Mouse (Mus musculus): ENCODE data around the gene Gm11541. TPM values are rescaled to one million over a fixed set of nuclear protein-coding genes. Genes with fewer than 3 reads are reported as not detected.

The Gm11541 gene
- total and polyA plus RNA-seq, 3 experiments = 0.17 TPM; not detected in 2

- no peak within 1 kb of the TSS for H3K9ac ChIP-seq (ENCODE audit: insufficient read depth, low read depth)
- H3K9me3 ChIP-seq (replicated peaks; ENCODE audit: low read length) = peaks cover 10% of the 10 kb centered on the region
- no peak within 1 kb of the TSS for H3K4me2 ChIP-seq (ENCODE audit: insufficient read depth, low read depth, poor library complexity, severe bottlenecking)
- peaks cover 85% of the 10 kb centered on the region for H3K27me3 ChIP-seq (replicated peaks)
- no peak within 1 kb of the TSS for H3K4me3 ChIP-seq (replicated peaks in 1 of 3; ENCODE audit: low read depth in 2 of 3, low read length in 2 of 3, poor library complexity in 1 of 3)
- H3K27ac ChIP-seq (ENCODE audit: insufficient read depth, low read depth) = no peak within 1 kb of the TSS
- no peak for DNase-seq (ENCODE audit: extremely low read depth)
- no peak for TF ChIP-seq TBP (conservative IDR thresholded peaks at IDR 0.05; ENCODE audit: low read depth, low read length)
- in situ Hi-C loops (cut with MboI; ENCODE audit: low pct_ligation_motif_present, low pct_unique_long_range_greater_than_20kb, low sequenced_read_pairs) = no loop called here
- no peaks in the 10 kb centered on the region for H3K36me3 ChIP-seq (replicated peaks in 1 of 2; ENCODE audit: control insufficient read depth in 1 of 2, insufficient read depth in 1 of 2, low read length in 1 of 2)
- H3K4me1 ChIP-seq (ENCODE audit: control insufficient read depth in 1 of 2, insufficient read depth in 2 of 2) = no peaks in the 10 kb centered on the region
- dilution Hi-C loops (cut with MboI; ENCODE audit: extremely low pct_ligation_motif_present, extremely low pct_unique_long_range_greater_than_20kb, low sequenced_read_pairs) = no loop called here
- H3K79me2 ChIP-seq (replicated peaks; ENCODE audit: control insufficient read depth, extremely low read depth, insufficient read depth, poor library complexity, severe bottlenecking) = no peaks in the 10 kb centered on the region
These were observed 37.5 kb upstream of the Gm11541 start, which contains the start of gene Cdc34b for GRCm38 (mm10) chr11:94741732-94742272. Gene Cdc34b, plus strand, starts transcription at chr11:94741782.

DNA sequence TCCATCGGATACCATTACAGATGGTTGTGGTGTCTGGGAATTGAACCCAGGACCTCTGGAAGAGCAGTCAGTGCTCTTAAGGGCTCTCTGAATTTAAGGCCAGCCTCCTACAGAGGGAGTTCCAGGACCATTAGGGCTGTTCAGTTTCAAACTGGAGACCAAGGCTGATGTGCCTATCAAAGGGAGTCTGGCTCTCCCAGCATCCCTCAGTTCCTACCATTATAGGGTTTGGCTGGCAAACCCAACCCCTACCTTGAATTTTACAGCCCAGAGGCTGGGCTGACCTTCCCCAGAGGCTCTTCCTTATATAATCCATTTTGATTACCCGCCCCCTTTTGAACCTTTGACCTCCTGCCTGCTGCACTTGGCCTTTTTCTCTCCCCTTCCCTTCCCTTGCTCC lies 31.4 kb upstream of the Gm11541 start:
- Histone ChIP-seq H3K27me3 (replicated peaks) (peaks cover 82% of the 10 kb centered on the region), H3K4me3 (replicated peaks in 1 of 3; ENCODE audit: low read depth in 2 of 3, low read length in 2 of 3, poor library complexity in 1 of 3) (no peak overlapping the region), H3K4me1 (ENCODE audit: control insufficient read depth in 1 of 2, insufficient read depth in 2 of 2) (peaks cover 0 to 5% of the 10 kb centered on the region in 2 experiments; a peak in 1 of 4 replicates), H3K79me2 (replicated peaks; ENCODE audit: control insufficient read depth, extremely low read depth, insufficient read depth, poor library complexity, severe bottlenecking) (no peaks in the 10 kb centered on the region), H3K36me3 (replicated peaks in 1 of 2; ENCODE audit: control insufficient read depth in 1 of 2, insufficient read depth in 1 of 2, low read length in 1 of 2) (no peaks in the 10 kb centered on the region), H3K9ac (ENCODE audit: insufficient read depth, low read depth) (no peak overlapping the region), H3K27ac (ENCODE audit: insufficient read depth, low read depth) (no peak overlapping the region), H3K4me2 (ENCODE audit: insufficient read depth, low read depth, poor library complexity, severe bottlenecking) (no peak overlapping the region), H3K9me3 (replicated peaks; ENCODE audit: low read length) (no peaks in the 10 kb centered on the region)
- dilution Hi-C loops (cut with MboI; ENCODE audit: extremely low pct_ligation_motif_present, extremely low pct_unique_long_range_greater_than_20kb, low sequenced_read_pairs) = no loop called here
- DNase-seq (ENCODE audit: extremely low read depth) = no peak
- in situ Hi-C loops (cut with MboI; ENCODE audit: low pct_ligation_motif_present, low pct_unique_long_range_greater_than_20kb, low sequenced_read_pairs) = loop anchor here (10.0 kb wide), 1 partner anchor 199 kb away; the partner anchor contains the start of gene Col1a1
- TF ChIP-seq USF2 (conservative IDR thresholded peaks at IDR 0.05; ENCODE audit: low read depth, low read length) (no peak), JUND (conservative IDR thresholded peaks at IDR 0.05; ENCODE audit: low read depth, low read length) (no peak), SIN3A (IDR thresholded peaks at IDR 0.05; ENCODE audit: low read length) (no peak), USF1 (IDR thresholded peaks at IDR 0.05; ENCODE audit: low read depth, low read length) (no peak), ELF1 (IDR thresholded peaks at IDR 0.05; ENCODE audit: low read depth, low read length) (no peak), EP300 (IDR thresholded peaks at IDR 0.05; ENCODE audit: low read length) (no peak), PAX5 (IDR thresholded peaks at IDR 0.05; ENCODE audit: low read length) (no peak), E2F4 (IDR thresholded peaks at IDR 0.05; ENCODE audit: insufficient replicate concordance, low read depth, low read length) (no peak), KAT2A (IDR thresholded peaks at IDR 0.05; ENCODE audit: insufficient replicate concordance, low read length) (no peak), RAD21 (IDR thresholded peaks at IDR 0.05; ENCODE audit: low read depth, low read length) (no peak), ZNF384 (IDR thresholded peaks at IDR 0.05; ENCODE audit: low read depth, low read length) (no peak), POLR2A (IDR thresholded peaks at IDR 0.05; ENCODE audit: low read depth, low read length) (no peak), TBP (conservative IDR thresholded peaks at IDR 0.05; ENCODE audit: low read depth, low read length) (no peak)

DNA sequence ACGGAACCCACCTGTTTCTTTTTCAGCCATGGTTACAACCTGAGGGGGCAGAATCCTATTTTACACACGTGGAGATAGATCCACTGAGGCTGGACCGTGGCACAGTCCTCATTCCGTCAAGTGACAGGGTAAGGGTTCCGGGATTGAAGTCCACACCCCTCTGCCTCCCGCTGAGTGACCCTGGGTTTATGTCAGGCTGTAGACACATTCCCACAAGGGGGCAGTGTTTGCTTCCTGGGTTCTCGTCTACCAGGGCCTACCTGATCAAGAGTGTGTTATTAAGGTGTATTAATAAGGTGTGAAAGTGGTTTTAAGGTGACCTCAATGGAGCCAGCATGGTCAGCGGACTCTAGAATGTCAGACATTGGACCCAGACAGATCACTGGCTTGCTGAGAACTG lies 28.5 kb upstream of the Gm11541 start:
- TF ChIP-seq JUND (conservative IDR thresholded peaks at IDR 0.05; ENCODE audit: low read depth, low read length) (no peak), MYC (IDR thresholded peaks at IDR 0.05; ENCODE audit: low read depth, low read length) (no peak), CTCF (conservative IDR thresholded peaks at IDR 0.05 in 1 of 2, IDR thresholded peaks at IDR 0.05 in 1 of 2; ENCODE audit: low read depth in 2 of 2, low read length in 2 of 2) (peak; percentile 57 to 76), TCF12 (IDR thresholded peaks at IDR 0.05; ENCODE audit: low read depth, low read length) (no peak), E2F4 (IDR thresholded peaks at IDR 0.05; ENCODE audit: insufficient replicate concordance, low read depth, low read length) (no peak), RAD21 (IDR thresholded peaks at IDR 0.05; ENCODE audit: low read depth, low read length) (peak; percentile 35), SMC3 (IDR thresholded peaks at IDR 0.05; ENCODE audit: low read depth, low read length) (peak; percentile 47), MAZ (IDR thresholded peaks at IDR 0.05; ENCODE audit: low read depth, low read length) (no peak), ELF1 (IDR thresholded peaks at IDR 0.05; ENCODE audit: low read depth, low read length) (0 out of 2 replicates have a peak, but pooled peaks have one; percentile 2), POLR2A (IDR thresholded peaks at IDR 0.05; ENCODE audit: low read depth, low read length) (no peak)
- Histone ChIP-seq H3K27ac (ENCODE audit: insufficient read depth, low read depth) (no peak overlapping the region), H3K9ac (ENCODE audit: insufficient read depth, low read depth) (no peak overlapping the region), H3K27me3 (replicated peaks) (peaks cover 63% of the 10 kb centered on the region), H3K79me2 (replicated peaks; ENCODE audit: control insufficient read depth, extremely low read depth, insufficient read depth, poor library complexity, severe bottlenecking) (no peaks in the 10 kb centered on the region), H3K4me3 (replicated peaks in 1 of 3; ENCODE audit: low read depth in 2 of 3, low read length in 2 of 3, poor library complexity in 1 of 3) (no peak overlapping the region), H3K4me2 (ENCODE audit: insufficient read depth, low read depth, poor library complexity, severe bottlenecking) (peak overlapping the region; percentile 4; the same call in 1 of the 2 replicates), H3K36me3 (replicated peaks in 1 of 2; ENCODE audit: control insufficient read depth in 1 of 2, insufficient read depth in 1 of 2, low read length in 1 of 2) (no peaks in the 10 kb centered on the region), H3K4me1 (ENCODE audit: control insufficient read depth in 1 of 2, insufficient read depth in 2 of 2) (peaks cover 0 to 5% of the 10 kb centered on the region in 2 experiments; a peak in 1 of 4 replicates), H3K9me3 (replicated peaks; ENCODE audit: low read length) (no peaks in the 10 kb centered on the region)
- peak; percentile 53 for DNase-seq (ENCODE audit: extremely low read depth)
- in situ Hi-C loops (cut with MboI; ENCODE audit: low pct_ligation_motif_present, low pct_unique_long_range_greater_than_20kb, low sequenced_read_pairs) = loop anchor here (5.0 to 10.0 kb wide), 2 partner anchors 35 to 202 kb away; partner anchors contain the start of gene Col1a1
- dilution Hi-C loops (cut with MboI; ENCODE audit: extremely low pct_ligation_motif_present, extremely low pct_unique_long_range_greater_than_20kb, low sequenced_read_pairs) = no loop called here

Measured in CH12.LX (cell line).